Mouse (Mus musculus) stomach, postnatal 0 days (tissue): ENCODE measurements at regions not wholly inside any gene's neighbourhood (a gene's known extent, or its start where the extent isn't known, plus 50 kb on each side); places are given as distances from the start of the nearest gene placed in this dataset.

Experiments used
- CTCF ChIP-seq: IDR thresholded peaks from 2 replicates; pipeline ENCODE4 v1.5.1; 2016; ENCODE audit warnings: antibody characterized with exemption, low read depth, mild to moderate bottlenecking, moderate library complexity
- EP300 ChIP-seq: optimal IDR thresholded peaks from 2 replicates; pipeline ENCODE3; 2016; ENCODE audit warnings: antibody characterized with exemption

- TF ChIP-seq CTCF, result no peak
- TF ChIP-seq EP300, result no peak
Measured at GRCm38 (mm10) chr14:47798203-47798602, 150.0 kb downstream of the Ktn1 start.
